Mouse (Mus musculus) spleen, embryonic (tissue): Measurements from ENCODE around the gene Ppp1r2.

Experiments
- CTCF ChIA-PET: fragments of 350-600 bp; sonication (Branson Sonifier 250); formaldehyde crosslinking; loops from one replicate; lab custom pipeline; 2022; lab: Charles Lee

The Ppp1r2 gene

DNA sequence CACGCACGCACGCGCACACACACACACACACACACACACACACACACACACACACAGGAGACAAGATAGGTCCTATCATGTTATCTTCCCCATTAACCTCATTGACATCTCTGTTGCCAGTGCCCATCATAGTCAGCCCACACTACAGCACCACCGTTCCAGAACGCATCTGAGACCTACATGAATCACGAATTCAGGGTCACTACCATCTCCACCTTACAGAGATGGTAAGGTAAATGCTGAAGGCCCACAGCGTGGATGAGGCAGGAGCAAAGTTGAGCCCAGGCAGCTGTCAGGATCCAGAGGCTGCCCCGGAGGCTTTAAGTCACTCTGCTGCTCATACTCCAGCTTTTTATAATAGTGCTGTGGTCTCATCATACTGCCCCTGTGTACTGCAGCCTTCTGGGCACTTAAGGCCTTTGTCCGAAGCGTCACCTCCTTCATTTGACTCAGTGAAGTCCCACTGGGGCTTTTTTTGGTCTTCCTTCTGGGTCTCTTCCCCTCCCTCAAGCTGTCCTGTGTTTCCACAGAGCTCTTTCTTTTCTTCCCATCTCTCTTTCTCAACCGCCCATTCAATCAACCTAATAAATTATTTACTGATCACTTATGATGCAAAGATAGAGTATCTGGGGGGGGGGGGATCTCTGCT is 40.1 kb downstream of the Ppp1r2 start:
- CTCF ChIA-PET: interaction anchor here (0.6 to 1.2 kb wide), 5 partner anchors 23 to 1492 kb away, joined by 3 to 9 read pairs (median 6); no protein-coding TSS in a partner anchor

DNA sequence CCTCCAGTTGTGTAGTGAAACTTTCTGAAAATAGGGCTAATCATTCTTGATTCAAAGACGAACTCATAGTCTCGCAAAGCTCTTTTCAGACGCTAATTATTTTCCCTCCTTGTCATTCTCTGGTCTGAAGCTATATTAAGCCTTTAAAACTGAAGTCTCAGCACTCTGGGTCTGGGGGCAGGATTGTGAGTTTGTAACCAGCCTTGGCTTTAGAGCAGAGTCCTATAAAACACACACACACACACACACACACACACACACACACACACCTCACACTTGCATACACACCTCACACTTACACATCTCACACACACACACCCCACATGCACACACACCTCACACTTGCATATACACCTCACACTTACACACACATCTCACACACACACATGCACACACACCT is 40.7 kb downstream of the Ppp1r2 start:
- CTCF ChIA-PET: no interaction called here

DNA sequence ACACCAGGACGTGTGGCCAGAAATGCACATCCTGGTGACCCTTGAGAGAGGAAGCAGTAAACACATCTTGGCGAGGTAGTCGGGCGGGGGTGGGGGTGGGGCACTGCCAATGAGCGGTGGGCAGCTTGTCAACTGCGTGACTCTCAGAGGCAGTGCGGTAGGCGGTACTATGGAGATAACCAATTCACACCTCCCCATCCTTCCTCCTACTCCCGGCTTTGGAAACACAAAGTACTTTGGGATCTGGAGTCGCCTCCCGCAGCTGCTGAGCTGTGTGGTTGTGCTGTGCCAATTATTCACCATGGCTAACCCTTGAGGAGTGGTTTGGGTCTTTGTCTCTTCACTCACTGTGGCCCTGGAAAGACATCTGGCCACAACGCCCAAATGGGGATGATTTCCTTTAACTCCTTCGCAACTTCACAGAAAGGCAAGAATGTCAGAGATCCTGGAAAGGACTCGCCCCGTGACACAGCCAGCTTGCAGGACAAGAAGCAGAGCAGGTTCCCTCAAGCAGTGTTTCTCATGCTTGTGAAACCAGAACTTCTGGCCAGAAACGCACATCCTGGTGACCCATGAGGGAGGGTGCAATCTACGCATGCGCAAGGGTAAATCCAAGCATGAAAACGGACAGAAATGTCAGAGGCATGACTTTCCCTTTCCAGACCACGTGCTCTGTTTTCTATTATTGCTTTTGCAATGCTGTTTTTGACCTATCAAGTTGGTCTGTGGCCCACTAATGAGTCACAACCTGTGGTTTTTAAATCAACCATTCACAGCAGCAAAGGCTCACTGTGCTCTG is 41.3 kb downstream of the Ppp1r2 start:
- CTCF ChIA-PET: interaction anchor here (0.6 kb wide), 1 partner anchor 12 kb away, joined by 5 read pairs; no protein-coding TSS in a partner anchor

DNA sequence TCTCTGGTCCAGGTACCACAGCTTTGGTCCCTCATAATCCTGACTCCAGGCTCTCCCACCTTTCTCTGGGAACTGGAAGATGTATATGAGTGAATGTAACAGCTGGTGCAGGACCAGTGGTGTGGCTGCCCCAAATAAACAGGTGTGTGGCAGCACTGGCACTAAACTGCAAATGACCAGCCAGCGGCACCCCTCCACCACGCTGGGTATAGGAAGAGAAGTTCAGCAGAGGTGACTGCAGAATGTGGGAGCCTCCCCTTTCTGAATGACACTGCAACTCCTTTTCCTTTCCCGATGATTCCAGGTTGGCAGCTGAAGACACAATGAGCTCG is 41.9 kb downstream of the Ppp1r2 start:
- CTCF ChIA-PET: interaction anchor here (0.6 kb wide), 1 partner anchor 13 kb away, joined by 5 read pairs; no protein-coding TSS in a partner anchor

DNA sequence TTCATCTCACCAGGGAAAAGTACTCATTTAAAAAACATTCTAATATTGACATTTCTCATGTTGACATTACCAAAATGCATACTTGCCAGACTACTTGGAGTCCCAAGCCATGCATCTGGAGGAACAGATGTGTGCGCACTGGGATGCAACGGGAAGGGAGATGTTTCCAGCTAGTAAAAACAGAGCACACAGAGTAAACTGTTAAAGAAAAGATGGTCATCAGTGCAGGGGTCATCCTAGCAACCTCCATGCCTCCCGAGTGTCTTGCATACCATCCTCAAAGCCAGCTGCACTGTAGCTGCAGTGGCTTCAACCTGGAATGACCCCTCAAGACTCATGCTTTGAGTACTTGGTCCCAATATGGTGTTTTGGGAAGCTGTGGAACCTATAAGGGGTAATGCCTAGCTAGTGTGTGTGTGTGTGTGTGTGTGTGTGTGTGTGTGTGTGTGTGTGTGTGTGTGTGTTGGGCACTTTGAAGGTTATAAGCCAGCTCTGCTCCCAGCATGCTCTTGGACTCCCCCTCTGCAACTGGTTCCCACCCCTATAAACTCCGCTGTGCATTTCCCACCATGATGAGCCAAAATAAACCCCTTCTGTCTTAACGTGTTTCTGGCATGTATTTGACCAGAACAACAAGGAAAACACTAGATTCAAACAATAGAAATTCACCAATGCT is 42.4 kb downstream of the Ppp1r2 start:
- CTCF ChIA-PET: no interaction called here

DNA sequence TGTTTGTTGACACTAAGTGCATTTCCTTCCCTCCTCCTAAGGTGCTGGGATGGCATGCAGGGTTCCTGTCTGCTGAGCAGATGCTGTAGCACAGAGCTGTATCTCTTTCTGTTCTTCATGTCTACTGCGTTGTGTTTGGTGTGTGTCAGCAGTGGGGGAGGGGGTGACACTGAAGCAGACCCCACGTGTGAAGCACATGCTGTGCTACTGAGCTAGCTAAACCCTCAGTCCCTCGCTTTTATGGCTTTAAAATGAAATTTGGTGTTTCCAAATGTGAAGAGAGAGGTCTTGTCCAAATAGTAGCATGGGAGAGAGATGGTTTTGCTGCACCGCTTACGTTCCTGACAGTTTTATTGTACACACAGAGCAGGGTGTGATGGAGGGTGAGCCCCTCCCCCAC is 43.5 kb downstream of the Ppp1r2 start:
- CTCF ChIA-PET: interaction anchor here (0.6 kb wide), 1 partner anchor 62 kb away, joined by 3 read pairs; no protein-coding TSS in a partner anchor

DNA sequence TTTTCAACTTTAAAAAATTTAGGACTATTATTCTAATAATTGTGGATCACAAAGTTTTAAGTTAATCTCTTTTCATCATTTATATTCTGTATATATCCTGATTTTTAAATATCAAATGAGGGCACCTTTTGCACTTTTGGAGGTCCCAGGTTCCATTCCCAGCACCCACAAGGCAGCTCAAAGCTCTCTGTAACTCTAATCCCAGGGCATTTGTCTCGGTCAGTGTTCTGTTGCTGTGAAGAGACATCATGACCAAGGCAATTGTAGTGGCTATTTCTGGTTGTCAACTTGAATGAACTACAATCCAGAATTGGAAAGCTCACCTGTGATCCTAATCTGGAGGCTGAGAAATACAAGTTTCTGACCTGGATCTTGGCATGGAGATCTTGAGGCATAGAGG is 47.3 kb downstream of the Ppp1r2 start:
- CTCF ChIA-PET: no interaction called here

DNA sequence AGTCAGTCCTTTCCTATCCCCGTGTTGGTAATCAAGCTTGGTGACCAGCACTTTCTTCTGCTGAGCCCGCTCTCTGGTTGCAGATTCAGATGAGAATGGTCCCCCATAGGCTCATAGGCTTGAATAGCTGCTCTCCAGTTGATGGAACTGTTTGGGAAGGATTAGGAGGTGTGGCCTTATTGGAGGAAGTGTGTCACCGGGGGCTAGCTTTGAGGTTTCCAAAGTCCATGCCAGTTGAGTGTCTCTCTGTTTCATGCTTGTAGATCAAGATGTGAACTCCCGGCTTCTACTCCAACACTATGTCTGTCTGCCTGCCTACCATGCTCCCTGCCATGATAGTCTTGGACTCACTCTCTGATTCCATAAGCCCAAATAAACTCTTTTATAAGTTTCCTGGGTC is 59.8 kb downstream of the Ppp1r2 start:
- CTCF ChIA-PET: no interaction called here

DNA sequence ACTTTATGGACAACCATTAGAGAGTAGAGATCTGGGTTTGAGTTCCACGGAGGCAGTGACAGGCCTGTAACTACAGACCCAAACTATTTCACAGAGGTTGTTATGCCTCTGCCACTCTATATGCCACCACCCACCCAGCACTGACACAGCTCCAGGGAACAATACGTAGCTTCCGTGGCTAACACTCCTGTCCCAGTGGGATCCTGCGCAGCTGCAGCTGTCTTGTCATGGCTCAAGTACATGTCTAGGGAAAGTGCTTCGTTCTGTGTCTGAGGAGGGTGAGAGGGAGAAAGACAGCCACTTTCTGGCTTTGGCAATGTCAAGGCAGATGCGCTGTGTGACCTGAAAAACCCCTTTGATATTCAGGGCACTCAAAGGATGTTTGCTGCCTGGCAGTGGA is 61.6 kb downstream of the Ppp1r2 start:
- CTCF ChIA-PET: no interaction called here

DNA sequence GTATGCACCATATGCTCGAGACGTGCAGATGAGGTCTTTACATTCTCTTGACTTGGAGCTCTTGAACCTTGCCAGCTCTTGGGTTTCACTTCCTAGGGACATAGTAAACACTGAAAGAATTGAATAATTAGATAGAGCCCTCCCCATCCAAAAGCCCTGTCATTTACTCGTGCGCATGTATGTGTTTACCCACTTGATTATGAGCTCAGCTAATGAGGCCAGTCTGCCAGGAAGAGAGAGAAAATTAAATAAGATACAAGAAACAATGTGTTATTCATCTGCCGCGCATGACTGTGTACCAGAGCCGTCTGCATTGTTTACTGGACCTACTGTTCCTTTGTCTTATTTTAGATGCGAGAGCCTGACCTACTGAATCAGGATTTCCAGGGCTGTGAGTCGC is 63.6 kb downstream of the Ppp1r2 start:
- CTCF ChIA-PET: interaction anchor here (1.1 kb wide), 1 partner anchor 24 kb away, joined by 3 read pairs; no protein-coding TSS in a partner anchor

DNA sequence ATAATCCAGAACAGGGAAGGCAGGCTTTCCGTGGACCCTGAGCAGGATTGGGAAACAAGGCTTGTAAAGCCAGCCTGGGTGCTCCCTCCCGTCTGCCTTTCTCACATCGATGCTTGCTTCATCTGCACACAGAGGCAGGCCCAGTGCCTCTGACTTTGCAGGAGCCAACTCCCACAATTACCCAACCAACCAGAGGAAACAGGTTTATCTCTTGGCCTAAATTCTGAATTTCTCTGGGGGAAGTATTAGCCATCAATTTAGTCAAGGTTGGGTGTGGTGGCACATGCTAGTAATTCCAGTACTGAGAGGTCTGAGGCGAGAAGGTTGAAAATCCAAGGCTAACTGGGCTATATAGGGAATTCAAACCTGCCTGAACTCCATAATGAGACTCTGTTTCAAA is 64.6 kb downstream of the Ppp1r2 start:
- CTCF ChIA-PET: no interaction called here

DNA sequence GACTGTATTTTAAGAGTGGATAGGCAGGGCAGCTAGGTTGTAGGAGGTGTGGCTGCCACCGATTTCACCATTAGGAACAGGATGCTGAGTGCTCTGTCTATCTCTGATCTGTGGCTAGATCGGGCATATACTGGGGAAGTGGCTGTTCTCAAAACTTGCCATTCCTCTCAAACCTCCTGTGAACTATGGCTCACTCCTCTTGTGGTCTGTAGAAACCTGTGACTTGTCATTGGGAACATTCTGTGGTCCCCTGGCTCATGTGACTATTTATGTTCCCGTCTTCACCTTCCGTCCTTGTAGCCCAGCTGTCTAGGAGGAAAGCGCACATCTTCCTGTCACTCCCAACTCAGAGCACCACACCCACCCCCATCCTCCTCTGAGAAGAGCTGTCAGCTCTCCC is 65.2 kb downstream of the Ppp1r2 start:
- CTCF ChIA-PET: no interaction called here

DNA sequence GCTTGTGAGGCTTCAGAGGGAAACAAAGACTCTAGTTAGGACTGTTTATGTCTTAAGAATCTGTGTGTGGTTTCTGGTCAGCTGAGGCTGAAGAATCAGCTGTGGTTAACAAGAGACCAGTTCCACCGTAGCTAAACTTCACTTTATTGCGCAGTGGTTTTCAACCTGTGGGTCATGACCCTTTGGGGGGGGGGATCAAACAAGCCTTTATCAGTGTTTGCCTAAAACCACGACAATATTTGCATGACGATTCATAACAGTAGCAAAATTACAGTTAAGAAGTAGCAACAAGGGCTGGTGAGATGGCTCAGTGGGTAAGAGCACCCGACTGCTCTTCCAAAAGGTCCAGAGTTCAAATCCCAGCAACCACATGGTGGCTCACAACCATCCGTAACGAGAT is 69.4 kb downstream of the Ppp1r2 start:
- CTCF ChIA-PET: no interaction called here

DNA sequence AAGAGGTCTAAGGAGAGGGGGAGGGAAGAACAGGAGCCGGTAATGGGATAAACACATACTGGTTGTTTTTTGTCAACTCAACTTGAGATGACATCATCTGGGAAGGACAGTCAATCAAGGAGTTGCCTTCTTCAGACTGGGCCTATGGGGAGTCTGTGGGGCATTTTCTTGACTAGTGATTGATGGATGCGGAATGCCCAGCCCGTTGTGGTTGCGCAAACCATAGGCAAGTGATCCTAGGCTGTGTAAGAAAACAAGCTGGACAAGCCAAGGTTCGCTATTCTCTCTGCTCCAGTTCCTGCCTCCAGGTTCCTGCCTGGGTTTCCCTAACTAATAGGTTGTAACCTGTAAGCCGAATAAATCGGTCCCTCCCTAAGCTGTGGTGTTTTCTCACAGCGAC is 69.9 kb downstream of the Ppp1r2 start:
- CTCF ChIA-PET: no interaction called here

DNA sequence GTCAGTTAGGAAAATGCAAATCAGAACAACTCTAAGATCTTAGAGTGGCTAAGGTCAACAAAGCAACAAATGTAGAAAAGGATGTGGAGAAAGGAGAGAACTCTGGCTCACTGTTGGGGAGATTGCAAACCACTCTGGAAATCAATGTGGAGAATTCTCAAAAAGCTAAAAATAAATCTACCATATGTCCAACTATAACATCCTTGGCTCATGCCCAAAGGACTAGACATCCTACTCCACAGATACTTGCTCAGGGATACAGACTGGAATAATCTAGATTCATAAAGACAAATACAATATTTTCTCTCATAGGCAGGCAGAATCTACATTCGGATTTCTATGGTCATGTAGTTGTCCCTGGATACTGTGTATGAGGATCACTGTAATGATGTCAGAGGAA is 70.9 kb downstream of the Ppp1r2 start:
- CTCF ChIA-PET: no interaction called here

DNA sequence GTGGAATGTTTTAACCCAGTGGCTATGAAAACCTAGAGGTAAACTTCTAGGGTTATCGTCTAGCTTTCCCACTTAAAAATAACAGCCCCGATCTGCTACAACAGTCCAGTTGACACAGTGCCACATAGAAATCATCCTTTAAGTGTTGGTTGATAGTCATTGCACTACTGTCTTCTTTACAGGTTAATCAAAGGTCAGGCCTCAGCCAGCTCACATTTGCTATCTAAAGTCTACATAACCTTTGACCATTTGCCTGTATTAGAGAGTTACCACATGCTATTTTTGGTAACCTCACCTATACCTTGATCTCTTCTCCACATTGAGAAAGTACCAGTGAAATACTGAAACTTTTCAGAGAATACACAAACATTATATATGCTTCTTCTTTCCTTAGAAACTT is 73.4 kb downstream of the Ppp1r2 start:
- CTCF ChIA-PET: no interaction called here
